Mouse (Mus musculus) forebrain, embryonic 14.5 days (tissue): ENCODE measurements around the gene S100a6. TPM values are rescaled to one million over a fixed set of nuclear protein-coding genes. Genes with fewer than 3 reads are reported as not detected.
A peak's percentile ranks its signal among the peaks of the same experiment; 100 is the strongest.

Experiments
- ATAC-seq: fragments of 200-750 bp; cut with Nextera tagmentation; 2 replicates; pipeline ENCODE4 v1.8.0; 2017; ENCODE audit warnings: mild to moderate bottlenecking, moderate library complexity
- DNase-seq: peaks from one replicate; pipeline ENCODE4 v3.0.0-alpha.2; 2015; ENCODE audit warnings: low spot score
- H3K27ac ChIP-seq: fragments of 300-500 bp; sonication (generic); 2 replicates; pipeline ENCODE4 v1.5.1; 2014; ENCODE audit warnings: low read depth, mild to moderate bottlenecking, control low read depth, low read length, moderate library complexity
- H3K27me3 ChIP-seq: fragments of 300-500 bp; sonication (generic); replicated peaks from 2 replicates; pipeline ENCODE4 v1.6.1; 2014; ENCODE audit warnings: low read length, control low read depth, mixed read lengths; ENCODE audit not compliant: control insufficient read depth, insufficient read depth
- H3K36me3 ChIP-seq: fragments of 300-500 bp; sonication (generic); 2 replicates; pipeline ENCODE4 v1.6.1; 2014; ENCODE audit warnings: low read length, control low read depth; ENCODE audit not compliant: control insufficient read depth, insufficient read depth
- H3K4me1 ChIP-seq: fragments of 300-500 bp; sonication (generic); 2 replicates; pipeline ENCODE4 v1.6.1; 2014; ENCODE audit warnings: antibody characterized with exemption, low read length, control low read depth; ENCODE audit not compliant: control insufficient read depth, insufficient read depth
- H3K4me2 ChIP-seq: fragments of 300-500 bp; sonication (generic); 2 replicates; pipeline ENCODE4 v1.6.1; 2014; ENCODE audit warnings: mild to moderate bottlenecking, control low read depth, low read length
- H3K4me3 ChIP-seq: fragments of 300-500 bp; sonication (generic); 2 replicates; pipeline ENCODE4 v1.5.1; 2014; ENCODE audit warnings: low read depth, low read length, control low read depth
- H3K9ac ChIP-seq: fragments of 300-500 bp; sonication (generic); 2 replicates; pipeline ENCODE4 v1.6.1; 2014; ENCODE audit warnings: mild to moderate bottlenecking, low read length, control low read depth, moderate library complexity
- H3K9me3 ChIP-seq: fragments of 300-500 bp; sonication (generic); replicated peaks from 2 replicates; pipeline ENCODE4 v1.6.1; 2016; ENCODE audit warnings: low read length, control low read depth, mixed read lengths; ENCODE audit not compliant: control insufficient read depth
- WGBS: fragments of 180-500 bp; shearing (Covaris S2); extraction: QIAGEN DNeasy Blood & Tissue Kit; methylation state at CpG from one replicate; pipeline ENCODE4 v1.1.7; 2014; 5-methylcytosine and 5-hydroxymethylcytosine counted together
- polyA plus RNA-seq: library from polyadenylated mRNA; unstranded; fragments of >200 nt; fragmentation: Nextera tagmentation; extraction: Ambion mirVana; gene quantifications from 2 replicates; pipeline ENCODE4 v1.2.1, GENCODE M21; 2014

Gene S100a6
- polyA plus RNA-seq, 1 experiment from 2014 or later: 22.8 TPM

GRCm38 (mm10) chr3:90605736-90606135, 6.9 kb upstream of the S100a6 start:
- Histone ChIP-seq H3K4me1 (peaks cover 8% of the 10 kb centered on the region), H3K27me3 (no peaks in the 10 kb centered on the region), H3K9ac (no peak overlapping the region), H3K4me2 (no peak overlapping the region), H3K36me3 (no peaks in the 10 kb centered on the region), H3K27ac (no peak overlapping the region), H3K9me3 (no peaks in the 10 kb centered on the region), H3K4me3 (no peak overlapping the region)
- WGBS: 85% methylated on average over 2 of the region's 2 CpGs
- ATAC-seq: no peak
- DNase-seq: no peak

GRCm38 (mm10) chr3:90606185-90606584, 6.5 kb upstream of the S100a6 start:
- no peaks in the 10 kb centered on the region for H3K36me3 ChIP-seq
- no peak overlapping the region for H3K4me2 ChIP-seq
- no peak overlapping the region for H3K4me3 ChIP-seq
- H3K9me3 ChIP-seq: no peaks in the 10 kb centered on the region
- 94% methylated on average over 6 of the region's 6 CpGs for WGBS
- DNase-seq (no peak), ATAC-seq (no peak)
- H3K27me3 ChIP-seq: no peaks in the 10 kb centered on the region
- H3K9ac ChIP-seq: no peak overlapping the region
- peaks cover 8% of the 10 kb centered on the region for H3K4me1 ChIP-seq
- H3K27ac ChIP-seq: no peak overlapping the region

- Histone ChIP-seq H3K27me3 (no peaks in the 10 kb centered on the region), H3K9me3 (no peaks in the 10 kb centered on the region), H3K4me3 (no peak overlapping the region), H3K4me2 (no peak overlapping the region), H3K36me3 (no peaks in the 10 kb centered on the region), H3K9ac (no peak overlapping the region), H3K4me1 (peaks cover 8% of the 10 kb centered on the region), H3K27ac (no peak overlapping the region)
- 86% methylated on average over 3 of the region's 3 CpGs for WGBS
- no peak for DNase-seq
- ATAC-seq: no peak
These were observed 5.3 kb upstream of the S100a6 start for GRCm38 (mm10) chr3:90607361-90607760.

GRCm38 (mm10) chr3:90608223-90608622, 4.5 kb upstream of the S100a6 start, which contains the start of gene S100a5:
Gene S100a5 (plus strand): TSS chr3:90608523.
- H3K36me3 ChIP-seq: no peaks in the 10 kb centered on the region
- 61% methylated on average over 3 of the region's 3 CpGs for WGBS
- DNase-seq: no peak
- H3K4me1 ChIP-seq: peaks cover 13% of the 10 kb centered on the region
- H3K9ac ChIP-seq: no peak within 1 kb of the TSS
- no peak for ATAC-seq
- no peak within 1 kb of the TSS for H3K27ac ChIP-seq
- no peak within 1 kb of the TSS for H3K4me3 ChIP-seq
- H3K4me2 ChIP-seq: no peak within 1 kb of the TSS
- H3K9me3 ChIP-seq: no peaks in the 10 kb centered on the region
- no peaks in the 10 kb centered on the region for H3K27me3 ChIP-seq

GRCm38 (mm10) chr3:90609102-90609501, 3.6 kb upstream of the S100a6 start:
- no peak overlapping the region for H3K9ac ChIP-seq
- ATAC-seq (no peak), DNase-seq (no peak)
- no peak overlapping the region for H3K27ac ChIP-seq
- no peak overlapping the region for H3K4me2 ChIP-seq
- no peaks in the 10 kb centered on the region for H3K36me3 ChIP-seq
- no peaks in the 10 kb centered on the region for H3K9me3 ChIP-seq
- no peaks in the 10 kb centered on the region for H3K27me3 ChIP-seq
- H3K4me3 ChIP-seq: no peak overlapping the region
- peaks cover 10% of the 10 kb centered on the region for H3K4me1 ChIP-seq

- no peaks in the 10 kb centered on the region for H3K36me3 ChIP-seq
- H3K9me3 ChIP-seq: no peaks in the 10 kb centered on the region
- 88% methylated on average over 3 of the region's 3 CpGs for WGBS
- no peak overlapping the region for H3K9ac ChIP-seq
- no peak overlapping the region for H3K4me3 ChIP-seq
- DNase-seq: no peak
- H3K4me2 ChIP-seq: no peak overlapping the region
- peaks cover 5% of the 10 kb centered on the region for H3K4me1 ChIP-seq
- no peaks in the 10 kb centered on the region for H3K27me3 ChIP-seq
- no peak for ATAC-seq
- no peak overlapping the region for H3K27ac ChIP-seq
These were observed 1.2 kb upstream of the S100a6 start for GRCm38 (mm10) chr3:90611494-90611893.

GRCm38 (mm10) chr3:90612061-90612460, 621 bp upstream of the S100a6 start:
- Histone ChIP-seq H3K27me3 (no peaks in the 10 kb centered on the region), H3K4me1 (peaks cover 5% of the 10 kb centered on the region), H3K9ac (no peak overlapping the region), H3K9me3 (no peaks in the 10 kb centered on the region), H3K27ac (no peak overlapping the region), H3K4me3 (no peak overlapping the region), H3K36me3 (no peaks in the 10 kb centered on the region), H3K4me2 (no peak overlapping the region)
- DNase-seq (no peak), ATAC-seq (no peak)
- WGBS: 80% methylated on average over 4 of the region's 4 CpGs

- H3K27me3 ChIP-seq: no peaks in the 10 kb centered on the region
- no peak overlapping the region for H3K9ac ChIP-seq
- no peaks in the 10 kb centered on the region for H3K9me3 ChIP-seq
- no peak overlapping the region for H3K4me3 ChIP-seq
- H3K36me3 ChIP-seq: no peaks in the 10 kb centered on the region
- peak overlapping the region; percentile 58 for H3K4me2 ChIP-seq
- DNase-seq: no peak
- ATAC-seq: no peak
- H3K4me1 ChIP-seq: peaks cover 5% of the 10 kb centered on the region
- no peak overlapping the region for H3K27ac ChIP-seq
- WGBS: 74% methylated on average over 7 of the region's 7 CpGs
These were observed 922 bp downstream of the S100a6 start for GRCm38 (mm10) chr3:90613461-90614147.

GRCm38 (mm10) chr3:90614148-90614530, 1.5 kb downstream of the S100a6 start:
- H3K4me3 ChIP-seq: no peak overlapping the region
- H3K27ac ChIP-seq: no peak overlapping the region
- H3K27me3 ChIP-seq: no peaks in the 10 kb centered on the region
- ATAC-seq (no peak), DNase-seq (no peak)
- 91% methylated on average over 6 of the region's 6 CpGs for WGBS
- H3K9ac ChIP-seq: no peak overlapping the region
- H3K4me1 ChIP-seq: peaks cover 5% of the 10 kb centered on the region
- no peak overlapping the region for H3K4me2 ChIP-seq
- H3K9me3 ChIP-seq: no peaks in the 10 kb centered on the region
- H3K36me3 ChIP-seq: no peaks in the 10 kb centered on the region
